Mouse (Mus musculus): ENCODE measurements around the gene Stambpl1.

Gene Stambpl1

DNA sequence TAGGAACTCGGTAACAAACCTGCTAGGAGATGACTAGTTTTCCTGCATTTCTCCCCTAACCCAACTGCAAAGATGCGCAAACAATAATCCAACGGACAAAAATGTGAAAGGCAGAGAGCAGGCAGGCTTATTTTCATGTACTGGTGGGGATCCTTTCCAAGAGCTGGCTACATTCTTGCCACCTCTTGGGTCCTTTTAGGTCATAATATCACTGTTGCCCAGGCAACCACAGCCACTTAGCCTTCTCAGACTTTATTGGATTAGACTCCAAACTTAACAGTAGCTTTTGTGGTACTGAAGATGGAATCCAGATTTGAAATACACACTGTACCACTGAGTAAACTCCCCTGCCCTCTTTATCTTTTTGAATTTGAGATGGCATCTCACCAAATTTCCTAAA is 86.0 kb downstream of the Stambpl1 start:
- in situ Hi-C loops (cut with MseI, MboI), result no loop called here

DNA sequence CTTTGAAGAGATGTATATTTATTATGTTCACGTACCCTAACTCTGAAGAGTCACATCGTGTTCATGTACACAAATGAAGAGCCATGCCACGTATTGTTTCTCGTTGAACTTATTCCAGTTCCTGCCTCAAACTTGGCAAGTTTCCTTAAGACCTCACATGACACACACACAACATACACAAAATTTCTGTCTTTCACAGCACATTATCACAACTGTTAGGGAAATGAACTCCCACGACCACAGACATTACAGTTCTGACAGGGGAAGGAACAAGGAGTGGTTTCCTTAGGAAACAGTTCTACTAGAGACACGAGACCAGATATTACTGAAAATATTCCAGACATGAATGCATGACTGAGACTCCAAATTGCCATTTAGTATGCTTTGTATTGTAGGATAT is 91.6 kb downstream of the Stambpl1 start:
- in situ Hi-C loops (cut with MseI, MboI), result no loop called here

DNA sequence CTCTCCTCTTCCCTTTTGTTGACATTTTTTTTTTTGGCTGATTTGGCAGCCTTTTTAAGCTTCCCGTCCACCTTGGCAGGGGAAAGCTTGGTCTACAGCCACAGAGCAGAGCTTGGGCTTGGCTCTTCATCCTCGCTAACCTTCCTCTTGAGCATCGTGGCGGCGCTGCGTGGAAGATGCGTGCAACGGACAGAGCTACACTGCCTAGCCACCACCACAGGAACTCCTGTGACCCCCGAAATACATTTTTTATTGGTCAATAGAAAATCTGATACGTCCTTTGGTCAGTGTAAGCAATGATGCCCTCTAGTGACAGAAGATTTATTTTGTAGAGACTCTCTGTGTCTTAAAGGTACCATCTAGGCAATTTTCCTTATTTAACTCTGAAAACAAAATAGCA is 92.4 kb downstream of the Stambpl1 start:
- in situ Hi-C loops (cut with MseI, MboI), result no loop called here

DNA sequence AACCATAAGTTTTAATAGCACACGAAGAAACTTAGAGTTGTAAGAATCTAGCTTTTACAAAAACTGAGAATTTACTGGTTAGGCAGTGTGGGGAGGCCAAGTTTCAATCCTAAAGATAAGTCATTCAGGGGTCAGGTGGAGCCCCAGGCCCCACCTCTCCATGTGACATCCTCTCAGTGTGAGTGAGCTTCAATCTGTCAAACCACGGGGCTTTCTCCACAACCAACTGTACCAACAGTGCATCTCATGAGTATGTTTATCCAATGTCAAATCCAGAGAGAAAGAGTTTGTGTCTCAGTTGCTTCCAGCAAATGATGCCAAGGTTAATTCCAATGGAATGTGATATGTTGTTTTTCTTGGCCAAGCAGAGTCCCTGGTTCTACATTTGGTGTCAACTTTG is 92.8 kb downstream of the Stambpl1 start:
- in situ Hi-C loops (cut with MseI, MboI), result no loop called here

DNA sequence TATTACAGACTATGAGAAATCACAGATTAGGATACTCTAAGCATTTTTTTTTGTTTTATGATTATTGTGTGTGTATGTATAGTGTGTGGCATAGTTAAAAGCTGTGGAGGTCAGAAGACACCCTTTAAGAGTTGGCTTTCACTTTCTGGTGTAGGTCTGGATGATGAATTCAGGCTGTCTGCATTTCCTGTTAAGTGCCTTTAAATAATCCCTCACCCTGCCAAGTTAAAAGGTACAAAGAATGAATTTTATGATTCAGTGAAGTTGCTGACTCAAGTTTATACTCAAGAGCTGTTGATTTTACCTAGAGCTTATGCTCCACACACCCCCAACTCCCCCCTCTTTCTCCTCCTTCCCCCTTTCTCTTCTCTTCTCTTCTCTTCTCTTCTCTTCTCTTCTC is 95.2 kb downstream of the Stambpl1 start:
- in situ Hi-C loops (cut with MseI, MboI), result no loop called here

DNA sequence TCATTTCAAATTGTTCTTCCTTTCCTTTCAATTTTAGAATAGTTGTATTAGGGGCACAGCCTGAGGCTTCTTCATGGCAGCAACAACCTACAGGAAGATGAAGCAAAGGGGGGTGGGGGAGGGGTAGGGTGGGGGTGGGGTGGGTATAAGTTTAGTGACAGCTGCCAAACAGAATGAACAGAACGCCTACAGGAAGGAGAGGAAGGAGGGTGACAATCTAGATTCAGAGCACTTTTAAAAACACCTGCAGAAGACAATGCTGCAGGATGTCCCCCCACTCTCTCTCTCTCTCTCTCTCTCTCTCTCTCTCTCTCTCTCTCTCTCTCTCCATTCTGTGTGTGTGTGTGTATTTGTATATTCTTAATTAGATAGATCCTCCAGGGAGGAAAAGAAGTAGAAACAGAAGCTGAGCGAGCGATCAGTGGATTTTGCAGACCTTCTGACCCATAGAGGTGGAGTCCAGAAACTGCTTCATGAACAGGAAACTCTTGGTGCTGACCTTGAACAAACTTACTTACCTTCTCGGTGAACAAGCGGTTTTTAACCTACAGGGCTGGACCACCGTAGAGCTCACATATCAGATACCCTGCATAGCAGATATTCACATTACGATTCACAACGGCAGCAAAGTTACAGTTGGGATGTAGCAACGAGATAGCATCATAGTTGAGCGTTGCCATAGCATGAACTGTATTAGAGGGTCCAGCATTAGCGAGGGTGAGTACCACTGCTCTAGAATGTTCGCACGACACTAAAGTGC is 95.8 kb downstream of the Stambpl1 start:
- in situ Hi-C loops (cut with MseI, MboI), result no loop called here

DNA sequence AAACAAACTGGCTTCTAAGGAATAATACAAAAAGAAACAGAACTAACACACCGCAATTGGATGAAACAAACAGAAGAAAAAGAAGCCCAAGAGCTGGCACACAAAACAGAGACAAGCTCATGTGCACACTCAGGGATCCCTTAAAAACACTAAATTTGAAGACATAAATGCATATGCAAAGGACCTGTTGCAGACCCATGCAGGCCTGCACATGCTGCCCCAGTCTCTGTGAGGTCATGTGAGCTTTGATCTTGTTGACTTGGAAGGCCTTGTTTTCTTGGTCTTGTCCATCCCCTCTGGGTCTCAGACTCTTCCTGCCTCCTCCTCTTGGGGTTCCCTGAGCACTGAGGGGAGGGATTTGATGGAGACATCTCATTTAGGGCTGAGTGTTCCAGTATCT is 96.7 kb downstream of the Stambpl1 start:
- in situ Hi-C loops (cut with MseI, MboI), result no loop called here
